Mouse (Mus musculus): Measurements from ENCODE around the gene Snta1. TPM values are rescaled to one million over a fixed set of nuclear protein-coding genes. Genes with fewer than 3 reads are reported as not detected.

The Snta1 gene
- polyA plus RNA-seq, 1 experiment from 2014 or later = 4.0 TPM

DNA sequence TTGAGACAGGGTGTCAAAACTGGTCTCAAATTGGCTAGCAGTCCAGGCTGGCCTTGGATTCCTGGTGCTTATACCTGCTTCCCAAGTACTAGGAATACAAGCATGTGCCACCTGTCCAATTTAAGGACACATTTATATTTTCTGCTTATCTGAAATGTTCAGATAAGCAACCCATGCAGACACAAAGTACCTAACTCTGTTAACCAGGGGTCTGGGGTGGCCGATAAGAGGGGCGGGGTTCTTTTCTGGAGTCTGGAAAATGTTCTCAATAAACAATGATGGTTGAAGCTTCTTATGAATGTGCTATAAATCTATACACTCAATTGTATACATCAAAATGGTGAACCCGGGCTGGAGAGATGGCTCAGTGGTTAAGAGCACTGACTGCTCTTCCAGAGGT, 81.0 kb downstream of the Snta1 start:
- Histone ChIP-seq H3K27me3 (ENCODE audit: control insufficient read depth, insufficient read depth, low read length) (no peaks in the 10 kb centered on the region), H3K4me2 (ENCODE audit: low read length) (no peak overlapping the region), H3K36me3 (ENCODE audit: control insufficient read depth, insufficient read depth, low read length) (no peaks in the 10 kb centered on the region), H3K4me3 (replicated peaks; ENCODE audit: low read depth, low read length) (no peak overlapping the region), H3K9ac (replicated peaks; ENCODE audit: low read length) (no peak overlapping the region), H3K9me3 (ENCODE audit: control insufficient read depth, low read length) (no peaks in the 10 kb centered on the region), H3K27ac (replicated peaks; ENCODE audit: low read depth, low read length) (no peak overlapping the region), H3K4me1 (ENCODE audit: control insufficient read depth, insufficient read depth, low read length) (no peaks in the 10 kb centered on the region)
- ATAC-seq (ENCODE audit: low FRiP score, low TSS enrichment) (no peak), DNase-seq (no peak)
- 91% methylated on average over 3 of the region's 3 CpGs for WGBS

Other genes with a start within 250 kb of the Snta1 start
- gene Bpifa5, start 245.5 kb downstream of the Snta1 start, polyA plus RNA-seq (2014; fragmentation: Nextera tagmentation; extraction: Ambion mirVana) = not detected in 2 replicates
- gene Bpifb1, start 217.3 kb downstream of the Snta1 start, polyA plus RNA-seq (2014; fragmentation: Nextera tagmentation; extraction: Ambion mirVana) = 0.13 and 0.17 TPM in 2 replicates
- not detected in 2 replicates for gene Bpifb5, start 184.4 kb downstream of the Snta1 start, polyA plus RNA-seq (2014; fragmentation: Nextera tagmentation; extraction: Ambion mirVana)
- not detected in 2 replicates for gene Bpifb9a, start 150.2 kb downstream of the Snta1 start, polyA plus RNA-seq (2014; fragmentation: Nextera tagmentation; extraction: Ambion mirVana)
- not detected in 2 replicates for gene Bpifb9b, start 100.9 kb downstream of the Snta1 start, polyA plus RNA-seq (2014; fragmentation: Nextera tagmentation; extraction: Ambion mirVana)
- 11.0 and 22.9 TPM in 2 replicates for gene Cdk5rap1, start 35.1 kb downstream of the Snta1 start, polyA plus RNA-seq (2014; fragmentation: Nextera tagmentation; extraction: Ambion mirVana)
- gene Cbfa2t2, start 28.4 kb upstream of the Snta1 start, polyA plus RNA-seq (2014; fragmentation: Nextera tagmentation; extraction: Ambion mirVana) = 45.5 and 65.6 TPM in 2 replicates
- 1.1 and 2.1 TPM in 2 replicates for gene 1700003F12Rik, start 139.0 kb upstream of the Snta1 start, polyA plus RNA-seq (2014; fragmentation: Nextera tagmentation; extraction: Ambion mirVana)
- gene Actl10, start 143.7 kb upstream of the Snta1 start, polyA plus RNA-seq (2014; fragmentation: Nextera tagmentation; extraction: Ambion mirVana) = 0.19 and 0.28 TPM in 2 replicates
- 15.1 and 16.0 TPM in 2 replicates for gene Necab3, start 150.8 kb upstream of the Snta1 start, polyA plus RNA-seq (2014; fragmentation: Nextera tagmentation; extraction: Ambion mirVana)
- 3.1 and 3.2 TPM in 2 replicates for gene E2f1, start 161.8 kb upstream of the Snta1 start, polyA plus RNA-seq (2014; fragmentation: Nextera tagmentation; extraction: Ambion mirVana)
- gene Pxmp4, start 195.6 kb upstream of the Snta1 start, polyA plus RNA-seq (2014; fragmentation: Nextera tagmentation; extraction: Ambion mirVana) = 14.2 and 15.0 TPM in 2 replicates
- gene Zfp341, start 205.2 kb upstream of the Snta1 start, polyA plus RNA-seq (2014; fragmentation: Nextera tagmentation; extraction: Ambion mirVana) = 2.2 and 2.6 TPM in 2 replicates
- 0.50 and 1.6 TPM in 2 replicates for gene 4930519P11Rik, start 205.3 kb upstream of the Snta1 start, polyA plus RNA-seq (2014; fragmentation: Nextera tagmentation; extraction: Ambion mirVana)
- gene Chmp4b, start 243.6 kb upstream of the Snta1 start, polyA plus RNA-seq (2014; fragmentation: Nextera tagmentation; extraction: Ambion mirVana) = 20.4 and 32.4 TPM in 2 replicates

All from midbrain, embryonic 14.5 days (tissue).